Mouse (Mus musculus) stomach, adult 2 months (tissue): ENCODE data around the gene Ercc6l2. TPM values are rescaled to one million over a fixed set of nuclear protein-coding genes. Genes with fewer than 3 reads are reported as not detected.

Source experiments
- polyA plus RNA-seq: library from polyadenylated mRNA; depleted of rRNA; stranded (reverse); fragments of >200 nt; gene quantifications from 2 replicates; pipeline ENCODE4 v1.2.3, GENCODE M21; 2012; rRNA removed

Ercc6l2 gene
- 1.2 and 1.9 TPM in 2 replicates for polyA plus RNA-seq

GRCm38 (mm10) chr13:63814746-63815681, at the start of gene Ercc6l2:
Gene Ercc6l2, plus strand, starts transcription at chr13:63815240.

Other genes with a start within 250 kb of the Ercc6l2 start
- 10.8 and 11.9 TPM in 2 replicates for gene Ptch1, start 241.6 kb upstream of the Ercc6l2 start, polyA plus RNA-seq